Mouse (Mus musculus): ENCODE results near the gene Il2ra.
A peak's percentile ranks its signal among the peaks of the same experiment; 100 is the strongest.

The Il2ra gene

DNA sequence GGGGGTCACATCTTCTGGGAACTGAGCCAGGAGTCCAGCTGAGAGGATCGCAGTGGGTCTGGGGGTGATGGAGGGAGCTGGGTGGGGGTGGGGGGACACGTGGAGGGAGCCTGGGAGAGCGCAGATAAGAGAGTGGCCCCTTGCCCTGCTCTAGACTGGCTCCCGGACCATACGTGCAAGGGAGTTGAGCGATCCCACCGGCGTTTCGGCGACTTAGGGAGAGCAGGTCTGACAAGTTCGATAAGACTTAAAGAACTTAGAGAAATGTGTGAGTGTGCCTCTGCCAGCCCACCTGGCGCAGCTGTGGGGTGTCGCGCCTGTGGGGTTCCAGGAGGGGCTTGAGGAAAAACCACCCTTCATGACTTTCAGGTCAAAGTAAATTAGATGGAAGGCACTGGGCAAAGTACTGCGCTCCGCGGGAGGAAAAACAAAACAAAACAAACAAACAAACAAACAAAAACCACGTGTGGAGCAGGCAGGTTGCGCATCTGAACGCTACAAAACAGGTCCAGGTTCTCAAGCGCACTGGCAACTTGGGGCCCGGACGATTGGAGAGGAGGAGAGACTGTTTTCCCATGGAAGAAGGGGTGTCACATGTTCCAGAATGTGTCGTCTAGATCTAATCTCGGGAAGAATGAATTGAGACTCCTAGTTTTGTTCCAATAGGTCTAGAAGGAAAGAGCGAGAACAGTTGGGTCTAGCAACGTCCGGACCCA, 63.6 kb downstream of the Il2ra start:
- peak; percentile 13 for DNase-seq

DNA sequence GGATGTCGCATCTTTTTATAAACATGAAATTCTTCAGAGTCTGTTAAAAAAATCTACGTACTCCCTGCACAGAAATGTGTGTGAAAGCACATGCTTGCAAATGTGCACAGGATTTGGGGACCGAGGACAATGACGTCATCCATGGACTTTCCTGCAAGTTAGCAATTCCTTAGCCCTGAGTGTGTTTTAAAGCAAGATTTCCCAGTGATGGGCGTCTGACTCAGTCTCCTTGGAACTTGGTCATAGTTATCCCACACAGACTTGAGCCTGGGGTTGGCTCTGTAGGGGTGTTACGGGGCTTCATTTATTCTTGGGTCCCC, 64.1 kb downstream of the Il2ra start:
- DNase-seq, result no peak

DNA sequence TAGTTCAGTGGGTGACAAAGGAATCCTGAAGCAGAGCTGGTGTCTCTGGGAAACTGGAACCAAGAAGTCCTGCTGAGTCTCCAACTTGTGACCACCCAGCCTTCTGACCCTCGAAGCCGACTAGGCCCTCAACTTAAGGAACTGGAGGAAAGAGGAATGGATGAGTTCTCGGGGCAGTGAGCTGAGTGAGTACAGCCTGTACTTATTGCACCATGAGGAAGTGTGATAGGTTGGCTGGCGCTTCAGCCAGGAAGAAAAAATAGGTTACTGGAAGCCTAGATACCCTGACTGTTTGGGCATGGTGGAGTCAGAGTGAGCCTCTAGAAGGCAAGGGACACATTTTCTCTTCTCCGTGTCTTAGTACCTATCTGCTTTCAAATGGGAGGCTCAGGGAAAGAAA, 65.9 kb downstream of the Il2ra start:
- no peak for DNase-seq

DNA sequence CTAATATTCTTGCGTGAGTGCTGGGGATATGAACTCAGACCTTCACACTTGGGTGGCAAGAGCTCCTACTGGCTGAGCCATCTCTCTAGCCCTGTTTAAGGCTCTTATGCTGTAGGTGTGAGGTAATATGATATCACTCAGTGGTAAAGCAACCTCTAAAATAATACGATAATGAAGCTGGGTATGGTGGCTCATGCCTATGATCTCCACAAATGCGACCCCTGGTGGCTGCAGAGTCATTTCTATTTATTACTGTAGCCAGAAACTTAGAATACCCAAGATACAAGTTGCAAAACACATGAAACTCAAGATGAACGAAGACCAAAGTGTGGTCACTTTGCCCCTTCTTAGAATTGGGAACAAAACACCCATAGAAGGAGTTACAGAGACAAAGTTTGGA, 67.5 kb downstream of the Il2ra start:
- peak; percentile 62 for DNase-seq

DNA sequence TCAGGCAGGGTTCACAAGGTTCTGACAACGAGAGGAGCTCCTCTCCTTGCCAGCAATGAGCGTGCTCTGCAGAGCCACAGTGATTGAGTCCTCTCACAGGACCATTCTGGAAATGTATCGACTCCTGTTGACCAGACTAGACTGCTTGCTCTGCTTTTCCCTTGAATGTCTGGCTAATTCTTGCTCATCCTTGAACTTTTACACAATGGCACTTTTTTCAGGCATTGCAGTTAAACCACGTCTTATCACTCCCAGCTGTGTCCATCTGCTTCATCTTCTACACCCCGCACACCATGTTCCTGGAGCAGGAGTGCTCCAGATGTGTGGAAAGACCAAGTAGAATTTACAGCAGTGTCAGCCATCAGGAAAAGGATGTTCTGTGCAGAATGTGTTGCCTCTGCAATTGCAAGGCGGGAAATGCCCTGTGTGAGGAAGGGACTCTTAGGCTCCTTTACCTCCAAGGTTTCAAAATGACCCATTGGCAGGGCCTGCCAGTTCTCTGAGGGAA, 69.9 kb downstream of the Il2ra start:
- no peak for DNase-seq

DNA sequence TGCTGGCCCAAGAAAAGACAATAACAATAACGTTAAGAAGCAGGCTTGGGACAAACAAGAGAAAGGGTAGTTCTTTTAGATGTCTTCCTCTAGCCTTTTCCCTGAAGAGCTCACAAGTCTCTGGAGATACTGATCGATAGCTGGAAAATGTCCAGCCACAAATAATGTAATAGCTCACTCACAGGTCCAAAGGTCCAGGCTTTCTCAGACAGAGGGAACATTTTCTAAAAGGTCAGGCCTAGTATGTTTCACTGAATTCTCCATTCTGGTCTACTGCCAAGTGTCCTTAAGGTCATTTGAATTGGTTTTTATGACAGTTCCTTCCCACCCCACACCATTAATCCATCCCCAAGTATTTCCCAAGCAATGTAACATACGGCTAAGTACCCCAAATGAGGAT, 70.4 kb downstream of the Il2ra start:
- no peak for DNase-seq

DNA sequence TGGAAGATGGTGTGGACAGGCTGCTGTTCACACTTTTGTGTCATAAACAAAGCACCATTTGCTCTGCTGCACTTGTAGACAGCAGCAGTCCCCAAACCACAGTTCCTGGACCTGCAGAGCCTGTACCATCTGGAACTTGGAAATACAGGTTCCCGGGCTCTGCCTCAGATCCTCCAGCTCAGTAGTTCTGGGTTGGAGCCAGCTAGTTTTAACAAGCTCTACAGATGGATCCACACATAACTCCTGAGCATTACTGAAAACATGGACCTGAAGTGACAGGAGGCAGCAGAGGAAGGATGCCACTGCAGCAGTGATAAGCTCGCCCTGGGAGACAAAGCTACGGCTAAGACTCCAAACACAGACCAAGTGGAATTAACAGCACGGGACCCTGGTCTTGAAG, 71.9 kb downstream of the Il2ra start:
- no peak for DNase-seq

DNA sequence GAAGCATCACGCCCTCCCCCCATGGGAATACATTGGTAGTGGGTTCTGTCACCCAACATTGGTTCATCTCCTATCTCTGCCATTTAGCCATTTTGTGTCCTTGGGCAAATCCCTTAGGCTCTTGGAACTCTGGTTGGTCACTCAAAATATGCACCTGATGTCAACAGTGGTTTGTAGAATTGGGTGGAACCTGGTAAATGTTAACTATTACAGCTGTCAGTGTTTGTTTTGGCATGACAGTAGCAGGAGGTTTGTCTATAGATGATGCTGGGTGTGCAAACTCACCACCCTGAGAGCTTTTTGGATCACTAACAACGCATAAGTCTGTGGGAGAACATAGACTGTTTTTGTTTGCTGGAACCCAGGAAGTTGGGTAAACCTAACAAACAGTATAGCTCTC, 76.0 kb downstream of the Il2ra start:
- no peak for DNase-seq

DNA sequence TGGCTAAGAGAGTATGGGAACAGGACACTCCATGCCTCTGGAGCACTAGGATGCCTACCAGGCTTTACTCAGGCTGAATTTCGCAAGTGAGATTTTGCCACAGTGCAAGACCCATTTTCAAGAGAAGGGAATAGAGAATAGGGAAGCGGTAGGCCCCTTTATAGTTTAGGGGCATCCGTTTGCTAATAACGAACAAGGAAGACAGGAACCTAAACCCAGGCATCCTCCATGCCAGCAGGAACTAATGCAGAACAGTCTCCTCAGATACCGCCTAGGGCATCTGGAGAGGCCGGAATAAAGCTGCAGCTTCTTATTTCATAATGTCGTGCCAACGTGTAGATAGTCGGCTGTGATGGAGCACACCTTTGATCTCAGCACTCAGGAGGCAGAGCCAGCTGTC, 80.0 kb downstream of the Il2ra start:
- DNase-seq, result no peak

DNA sequence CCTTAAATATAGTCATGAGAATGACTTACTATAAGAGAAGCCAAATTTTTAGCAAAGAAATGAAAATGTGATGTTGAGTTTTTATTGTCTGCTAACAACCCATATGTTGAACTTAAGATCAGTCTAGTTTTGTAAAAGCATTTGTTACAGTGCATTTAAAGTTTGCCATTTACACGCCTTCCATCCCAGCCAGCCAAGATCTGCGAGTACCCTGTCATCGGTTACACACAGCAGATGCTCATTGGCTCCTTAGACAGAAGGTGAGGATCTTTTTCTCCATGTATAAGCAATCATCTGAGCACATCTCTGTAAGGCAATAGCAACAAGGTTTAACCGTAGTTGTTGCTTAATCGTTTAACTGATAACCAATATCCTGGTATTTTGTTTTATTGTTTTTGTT, 85.0 kb downstream of the Il2ra start:
- DNase-seq, result no peak

DNA sequence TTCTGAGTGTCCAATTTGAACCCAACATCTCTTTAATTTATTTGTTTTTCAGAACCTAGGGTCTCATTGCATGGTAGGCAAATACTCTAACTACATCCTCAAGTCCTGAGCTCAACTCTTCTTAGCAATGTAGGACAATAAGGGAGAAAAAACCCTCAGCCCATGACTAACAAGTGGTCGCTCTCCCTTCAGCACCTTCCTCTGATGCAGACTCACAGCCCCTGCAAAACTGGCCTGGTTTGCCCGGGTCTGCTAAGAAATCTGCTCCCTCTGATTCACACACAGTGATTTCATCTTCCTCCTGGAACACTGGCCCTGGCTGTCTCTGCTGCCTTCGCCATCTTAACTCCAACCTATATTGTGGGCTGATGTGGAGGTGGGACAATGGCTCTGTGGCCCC, 86.5 kb downstream of the Il2ra start:
- no peak for DNase-seq

DNA sequence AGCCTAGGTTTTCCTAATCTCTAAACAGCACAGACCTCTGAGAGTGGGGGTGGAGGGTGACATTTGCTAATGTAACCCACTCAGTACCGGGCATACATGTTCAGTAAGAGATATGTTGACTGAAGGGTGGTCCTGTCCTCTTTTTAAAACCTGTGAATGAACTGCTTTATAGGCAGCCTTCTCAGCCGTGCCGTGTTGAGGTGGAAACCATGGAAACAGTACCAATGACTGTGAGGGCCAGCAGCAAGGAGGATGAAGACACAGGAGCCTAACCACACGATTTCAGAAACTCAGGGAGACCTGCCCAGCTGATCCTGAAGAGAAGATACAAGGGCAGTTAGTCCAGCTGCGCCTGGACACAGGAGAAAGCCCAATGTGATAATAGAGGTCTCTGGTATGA, 90.4 kb downstream of the Il2ra start:
- no peak for DNase-seq

DNA sequence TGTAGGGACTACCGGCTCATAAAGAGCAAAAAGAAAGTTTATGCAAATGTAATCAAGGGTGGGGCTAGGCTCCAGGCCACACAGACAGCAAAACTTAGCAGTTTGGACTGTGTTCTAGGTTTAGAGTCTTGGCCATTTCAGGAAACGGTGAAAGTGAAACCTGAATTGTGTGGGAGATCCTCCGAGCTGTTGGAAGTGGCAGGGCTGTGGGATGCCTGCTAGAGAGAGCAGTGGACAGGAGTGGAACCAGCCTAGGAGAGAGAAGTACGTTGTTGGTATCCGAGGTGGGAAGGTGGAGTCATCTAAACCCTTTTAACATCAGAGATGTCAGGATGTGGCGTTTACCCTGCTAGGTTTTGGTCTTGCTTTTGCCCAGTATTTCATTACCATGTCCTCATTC, 93.2 kb downstream of the Il2ra start:
- DNase-seq, result no peak

DNA sequence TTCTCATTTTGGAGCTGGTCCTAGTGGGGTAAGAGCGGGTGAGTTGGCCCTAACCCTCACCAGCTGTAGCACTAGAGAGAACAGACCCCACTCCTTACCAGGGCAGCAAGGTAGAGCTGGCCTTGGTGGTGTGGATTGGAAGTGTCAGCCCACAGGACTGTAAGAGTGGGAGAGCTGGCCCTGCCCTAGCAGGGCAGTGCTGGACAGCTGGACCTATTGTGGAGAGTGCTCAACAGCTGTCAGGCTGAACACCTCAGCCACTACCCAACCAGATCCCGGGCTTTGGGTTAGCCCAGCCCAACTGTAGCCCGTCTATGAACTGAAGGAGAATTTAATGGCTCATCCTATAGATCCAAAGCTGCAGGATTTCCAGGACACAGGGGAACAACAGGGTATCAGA, 96.2 kb downstream of the Il2ra start:
- no peak for DNase-seq

DNA sequence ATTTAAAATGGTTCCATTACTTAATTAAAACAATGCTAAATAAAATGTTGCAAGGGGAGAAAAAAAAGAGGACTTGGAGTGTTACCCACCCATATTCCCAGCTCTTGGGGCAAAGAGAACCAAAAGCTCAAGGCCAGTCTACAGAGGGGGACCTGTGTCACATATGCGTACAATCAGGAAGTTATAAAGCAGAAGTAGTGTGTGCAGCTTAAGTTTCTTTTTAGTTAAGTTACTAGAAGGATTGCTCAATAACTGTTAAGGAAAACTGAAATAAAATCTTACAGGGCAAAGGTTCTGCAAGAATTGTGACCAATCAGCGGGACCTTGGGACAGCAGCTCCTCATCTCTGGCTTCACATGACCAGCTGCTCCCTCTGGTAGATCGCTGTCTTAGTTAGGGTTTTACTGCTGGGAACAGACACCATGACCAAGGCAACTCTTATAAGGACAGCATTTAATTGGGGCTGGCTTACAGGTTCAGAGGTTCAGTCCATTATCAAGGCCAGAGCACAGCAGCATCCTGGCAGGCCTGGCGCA, 97.0 kb downstream of the Il2ra start:
- no peak for DNase-seq
